Mouse (Mus musculus) lung, postnatal 0 days (tissue): ENCODE results near the gene March4.

Experiments used
- CTCF ChIP-seq: IDR thresholded peaks from 2 replicates; pipeline ENCODE4 v1.5.1; 2016; ENCODE audit warnings: antibody characterized with exemption, mild to moderate bottlenecking
- EP300 ChIP-seq: IDR thresholded peaks from 2 replicates; pipeline ENCODE4 v1.6.1; 2016; ENCODE audit warnings: antibody characterized with exemption, mild to moderate bottlenecking, control low read depth

- TF ChIP-seq CTCF, result no peak
- no peak for TF ChIP-seq EP300
Observed at GRCm38 (mm10) chr1:72568725-72569124, 32.0 kb upstream of the March4 start.
